Mouse (Mus musculus) myocyte (in vitro differentiated cells): ENCODE data around the gene Fam161b. TPM values are rescaled to one million over a fixed set of nuclear protein-coding genes. Genes with fewer than 3 reads are reported as not detected.

Experiments
- H3K27me3 ChIP-seq: one replicate; pipeline ENCODE4 v1.6.1; 2011; ENCODE audit not compliant: control insufficient read depth, insufficient read depth, insufficient read length
- H3K36me3 ChIP-seq: one replicate; pipeline ENCODE4 v1.6.1; 2011; ENCODE audit not compliant: control insufficient read depth, insufficient read depth
- H3K4me2 ChIP-seq: one replicate; pipeline ENCODE4 v1.6.1; 2011; ENCODE audit warnings: low read depth, control low read depth
- H3K4me3 ChIP-seq: one replicate; pipeline ENCODE4 v1.5.1; 2011; ENCODE audit warnings: mild to moderate bottlenecking, control low read depth, moderate library complexity
- H3K79me2 ChIP-seq: one replicate; pipeline ENCODE4 v1.6.1; 2011; ENCODE audit not compliant: control insufficient read depth, insufficient read depth
- H3ac ChIP-seq: one replicate; pipeline ENCODE4 v1.6.1; 2011; ENCODE audit not compliant: control insufficient read depth, insufficient read length
- CEBPB ChIP-seq: IDR thresholded peaks from 2 replicates; pipeline ENCODE4 v1.6.1; 2011; ENCODE audit warnings: mild to moderate bottlenecking, moderate library complexity; ENCODE audit not compliant: poor library complexity, insufficient read depth, severe bottlenecking
- E2F4 ChIP-seq: IDR thresholded peaks from one replicate; pipeline ENCODE4 v1.6.1; 2011; ENCODE audit warnings: mild to moderate bottlenecking, control low read depth, moderate library complexity; ENCODE audit not compliant: insufficient read depth
- MAX ChIP-seq: IDR thresholded peaks from one replicate; pipeline ENCODE4 v1.6.1; 2011; ENCODE audit warnings: low read depth, mild to moderate bottlenecking, control low read depth
- MYOD1 ChIP-seq, 3 experiments: IDR thresholded peaks; one replicate each; pipeline ENCODE4 v1.6.1; 2011; ENCODE audit warnings: control low read depth in 2 of 3, low read depth in 2 of 3, mild to moderate bottlenecking in 2 of 3, moderate library complexity in 1 of 3; ENCODE audit not compliant: insufficient read length in 2 of 3, control insufficient read depth in 1 of 3
- MYOG ChIP-seq, 3 experiments: IDR thresholded peaks; one replicate each; pipeline ENCODE4 v1.6.1; 2011; ENCODE audit warnings: control low read depth in 2 of 3, low read depth in 2 of 3, mild to moderate bottlenecking in 2 of 3; ENCODE audit not compliant: insufficient read length in 2 of 3, control insufficient read depth in 1 of 3, insufficient read depth in 1 of 3
- POLR2A ChIP-seq: IDR thresholded peaks from one replicate; pipeline ENCODE4 v1.6.1; 2011; ENCODE audit warnings: low read depth, mild to moderate bottlenecking, control low read depth, moderate library complexity; ENCODE audit not compliant: insufficient read length
- POLR2AphosphoS2 ChIP-seq: IDR thresholded peaks from one replicate; pipeline ENCODE4 v1.6.1; 2011; ENCODE audit warnings: low read depth, control low read depth; ENCODE audit not compliant: insufficient read length
- REST ChIP-seq: IDR thresholded peaks from one replicate; pipeline ENCODE4 v1.6.1; 2011; ENCODE audit warnings: mild to moderate bottlenecking, control low read depth, moderate library complexity; ENCODE audit not compliant: insufficient read depth, insufficient read length
- SRF ChIP-seq: IDR thresholded peaks from one replicate; pipeline ENCODE4 v1.6.1; 2011; ENCODE audit warnings: low read depth; ENCODE audit not compliant: control insufficient read depth, insufficient read length
- TCF12 ChIP-seq: IDR thresholded peaks from one replicate; pipeline ENCODE4 v1.6.1; 2011; ENCODE audit warnings: mild to moderate bottlenecking, control low read depth; ENCODE audit not compliant: poor library complexity, insufficient read depth, severe bottlenecking
- TCF3 ChIP-seq: IDR thresholded peaks from one replicate; pipeline ENCODE4 v1.6.1; 2011; ENCODE audit warnings: low read depth, control low read depth; ENCODE audit not compliant: insufficient read length
- USF1 ChIP-seq: IDR thresholded peaks from one replicate; pipeline ENCODE4 v1.6.1; 2011; ENCODE audit warnings: low read depth, mild to moderate bottlenecking, control low read depth, moderate library complexity
- polyA plus RNA-seq: library from polyadenylated mRNA; unstranded; fragments of >200 nt; fragmentation: generic; extraction: Trizol; gene quantifications from one replicate; pipeline ENCODE4 v1.2.1, GENCODE M21; 2012; ENCODE audit warnings: missing spikeins

Gene Fam161b
- 0.92 TPM for polyA plus RNA-seq

DNA sequence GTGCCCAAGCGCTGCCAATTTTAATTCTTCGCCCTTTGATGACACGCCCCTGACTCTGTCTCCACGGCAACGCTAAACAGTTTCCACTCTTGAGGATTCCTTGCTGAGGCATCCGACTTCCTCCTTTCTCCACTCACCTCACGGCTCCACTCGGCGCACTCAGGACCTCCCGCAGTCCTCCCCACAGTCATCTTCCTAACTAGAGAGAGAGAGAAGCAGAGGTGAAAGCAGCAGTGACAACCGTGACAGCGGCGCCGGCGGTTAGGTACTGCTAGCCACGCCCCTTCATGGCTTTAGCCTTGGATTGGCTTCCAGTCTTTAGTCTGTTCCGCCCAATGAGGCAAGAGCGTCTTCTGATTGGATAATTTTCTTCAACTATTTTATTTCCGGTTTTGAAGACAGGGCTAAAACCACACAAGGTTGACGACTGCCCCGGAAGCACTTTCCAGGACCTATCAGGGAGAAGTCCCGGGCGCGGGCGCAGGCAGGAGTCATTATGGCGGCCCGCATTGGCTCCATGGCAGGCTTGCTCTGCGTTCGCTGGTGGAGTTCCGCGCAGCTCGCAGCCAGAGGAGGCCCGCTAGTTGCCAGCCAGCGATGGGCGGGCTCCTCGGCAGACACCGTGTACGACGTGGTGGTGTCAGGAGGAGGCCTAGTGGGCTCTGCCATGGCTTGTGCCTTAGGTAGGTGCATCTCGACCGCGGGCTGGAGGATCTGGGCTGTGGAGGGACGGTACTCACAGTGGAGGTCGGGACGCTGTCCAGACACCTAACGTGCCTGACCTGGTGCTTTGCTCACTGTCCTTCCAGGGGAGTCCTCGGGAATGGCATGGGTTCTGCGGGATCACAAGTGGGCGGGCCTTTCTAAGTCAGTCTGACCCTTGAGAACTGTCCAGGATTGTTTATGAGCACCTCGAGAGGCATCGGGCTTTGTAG lies at the start of gene Fam161b, which contains the start of gene Coq6:
Fam161b (minus strand) TSS at position 279 of the 935 bp plus-strand sequence.
Coq6 (plus strand) TSS at position 103 of the 935 bp plus-strand sequence.
- H3K4me2 ChIP-seq = peak within 1 kb of the TSS; percentile 77
- peaks cover 38% of the 10 kb centered on the region for H3K79me2 ChIP-seq
- H3K27me3 ChIP-seq = no peaks in the 10 kb centered on the region
- H3K4me3 ChIP-seq = peak within 1 kb of the TSS; percentile 89
- TF ChIP-seq MAX (no peak), POLR2A (peak; percentile 77), POLR2AphosphoS2 (peak; percentile 55), E2F4 (peak; percentile 19), TCF3 (no peak), SRF (no peak)
- H3ac ChIP-seq = peak within 1 kb of the TSS; percentile 49
- no peaks in the 10 kb centered on the region for H3K36me3 ChIP-seq

DNA sequence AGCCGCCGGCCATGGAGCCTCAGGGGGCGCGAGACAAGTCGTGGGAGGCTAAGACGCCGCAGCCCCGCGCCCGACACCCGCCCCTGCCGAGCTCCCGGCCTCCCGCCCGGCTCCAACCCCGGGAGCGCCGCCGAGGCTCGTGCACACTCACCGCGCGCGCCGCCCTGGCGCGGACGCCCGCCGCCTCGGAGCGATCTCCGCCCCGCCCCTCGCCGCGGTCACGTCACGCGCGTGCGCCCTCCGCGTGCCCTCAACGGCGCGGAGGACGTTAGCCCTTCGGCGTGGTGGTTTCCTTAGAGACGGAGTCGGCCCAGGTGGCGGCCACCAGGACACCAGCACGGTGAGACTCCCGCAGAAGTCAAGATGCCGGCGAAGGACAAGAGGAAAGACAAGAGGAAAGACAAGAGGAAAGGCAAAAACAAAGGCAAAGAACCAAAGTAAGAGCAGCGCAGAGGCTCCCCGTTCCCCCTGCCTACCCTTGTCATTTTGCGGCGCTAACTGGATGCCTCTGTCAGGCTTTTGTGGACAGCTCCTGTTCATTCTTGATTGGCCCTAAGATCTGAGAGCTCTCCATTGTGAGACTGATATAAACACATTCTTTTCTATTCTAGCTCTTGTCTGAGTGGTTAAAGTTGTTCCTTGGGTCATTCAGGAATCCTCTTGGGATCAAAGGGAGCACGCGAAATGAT lies 47.3 kb upstream of the Fam161b start, which contains the start of the genes Entpd5 and Bbof1:
Entpd5 (minus strand) TSS at position 211 of the 689 bp plus-strand sequence.
Bbof1 (plus strand) TSS at position 253 of the 689 bp plus-strand sequence.
- Histone ChIP-seq H3K79me2 (no peaks in the 10 kb centered on the region), H3K27me3 (no peaks in the 10 kb centered on the region), H3K36me3 (no peaks in the 10 kb centered on the region), H3ac (peak within 1 kb of the TSS; percentile 65), H3K4me3 (peak within 1 kb of the TSS; percentile 58), H3K4me2 (peak within 1 kb of the TSS; percentile 99)
- TF ChIP-seq MYOD1 (IDR thresholded peaks at IDR 0.05; ENCODE audit: control insufficient read depth in 1 of 3, insufficient read length in 2 of 3, low read depth in 2 of 3) (peak in 1 of 3 experiments; percentile 11), POLR2A (peak; percentile 93), POLR2AphosphoS2 (peak; percentile 78), MAX (no peak)

DNA sequence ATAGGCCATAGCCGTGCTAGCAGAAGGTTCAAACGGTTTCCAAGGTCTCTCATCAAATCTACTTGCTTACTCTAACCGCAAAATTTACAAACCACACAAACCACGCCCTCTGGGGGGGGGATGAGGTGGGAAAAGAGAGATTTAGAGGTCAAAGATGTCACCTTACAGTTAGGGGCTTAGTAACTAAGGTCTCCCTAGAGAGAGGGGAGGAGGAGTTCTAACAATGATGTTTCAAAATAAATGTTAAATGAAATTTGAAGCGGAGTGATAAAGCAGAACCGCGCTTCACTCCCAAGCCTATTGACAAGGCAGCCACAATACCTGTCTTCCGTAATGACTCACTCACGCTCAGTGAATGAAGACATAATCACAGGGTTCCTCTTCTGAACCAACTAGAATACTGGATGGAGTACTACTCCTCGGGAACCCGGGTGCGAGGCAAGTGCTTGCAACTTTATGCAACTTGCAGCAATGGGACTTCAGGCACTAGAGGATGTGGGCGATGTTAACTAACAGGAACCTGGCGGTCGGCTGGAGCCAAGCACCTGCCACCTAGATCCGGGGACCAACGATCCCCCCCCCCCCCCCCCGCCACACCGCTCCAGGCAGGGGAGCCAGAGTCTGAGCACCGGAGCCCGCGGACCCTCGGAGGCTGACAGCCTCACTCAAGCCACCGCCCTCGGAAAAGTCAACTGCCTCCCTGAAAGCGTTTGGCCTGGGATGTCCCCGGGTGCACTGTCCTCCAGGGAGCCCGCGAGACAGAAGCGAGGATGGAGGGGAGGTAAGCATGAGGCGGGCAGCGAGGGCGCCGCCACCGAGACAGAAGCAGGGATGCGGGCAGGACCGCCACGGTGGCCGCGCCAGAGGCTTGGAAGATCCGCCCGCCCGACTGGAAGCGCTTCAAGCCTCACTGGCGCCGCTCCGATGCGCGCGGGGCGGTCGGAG lies 46.5 kb upstream of the Fam161b start:
- Histone ChIP-seq H3K4me3 (peak overlapping the region; percentile 58), H3K79me2 (no peaks in the 10 kb centered on the region), H3ac (peak overlapping the region; percentile 65), H3K36me3 (no peaks in the 10 kb centered on the region), H3K4me2 (peak overlapping the region; percentile 99), H3K27me3 (no peaks in the 10 kb centered on the region)
- TF ChIP-seq SRF (no peak), MYOG (IDR thresholded peaks at IDR 0.05; ENCODE audit: control insufficient read depth in 1 of 3, insufficient read depth in 1 of 3, insufficient read length in 2 of 3, low read depth in 2 of 3) (peak in 1 of 3 experiments; percentile 1), E2F4 (no peak), TCF12 (no peak), CEBPB (peak; percentile 64; the same call in 1 of the 2 replicates)

DNA sequence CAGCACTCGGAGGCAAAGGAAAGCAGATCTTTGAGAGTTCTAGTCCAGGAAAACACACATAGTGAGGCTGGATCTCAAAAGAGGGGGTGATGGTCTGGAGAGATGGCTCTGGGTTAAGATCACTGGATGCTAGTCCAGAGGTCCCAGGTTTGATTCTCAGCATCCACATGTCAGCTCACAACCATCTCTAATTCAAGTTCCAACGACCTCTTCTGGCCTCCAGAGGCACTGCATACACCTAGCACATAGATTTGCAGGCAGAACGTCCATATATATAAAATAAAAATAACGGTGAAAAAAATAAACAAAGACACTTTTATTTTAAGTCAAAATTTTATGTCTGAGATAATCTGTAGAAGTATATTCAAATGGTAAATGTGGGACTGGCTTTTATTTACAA lies 45.6 kb upstream of the Fam161b start:
- no peak overlapping the region for H3K4me2 ChIP-seq
- no peaks in the 10 kb centered on the region for H3K27me3 ChIP-seq
- H3ac ChIP-seq = no peak overlapping the region
- H3K36me3 ChIP-seq = no peaks in the 10 kb centered on the region
- H3K4me3 ChIP-seq = peak overlapping the region; percentile 58
- TF ChIP-seq TCF3 (no peak), E2F4 (no peak), USF1 (no peak), SRF (no peak), MAX (no peak), POLR2AphosphoS2 (no peak), CEBPB (no peak), MYOG (IDR thresholded peaks at IDR 0.05; ENCODE audit: control insufficient read depth in 1 of 3, insufficient read depth in 1 of 3, insufficient read length in 2 of 3, low read depth in 2 of 3) (no peak), MYOD1 (IDR thresholded peaks at IDR 0.05; ENCODE audit: control insufficient read depth in 1 of 3, insufficient read length in 2 of 3, low read depth in 2 of 3) (no peak), REST (no peak)
- no peaks in the 10 kb centered on the region for H3K79me2 ChIP-seq
